Mouse (Mus musculus) ZHBTc4 (cell line): ENCODE results near the gene Gstt1.
"Not testable (repeated sequence)": the region's sequence is repeated elsewhere in the genome, so short reads cannot be mapped to it uniquely, and the experiment has no call there.

Experiments
- DNase-seq: peaks from one replicate; pipeline ENCODE4 v3.0.0-alpha.2; 2011; ENCODE audit warnings: low read depth, low spot score

Gstt1 gene

DNA sequence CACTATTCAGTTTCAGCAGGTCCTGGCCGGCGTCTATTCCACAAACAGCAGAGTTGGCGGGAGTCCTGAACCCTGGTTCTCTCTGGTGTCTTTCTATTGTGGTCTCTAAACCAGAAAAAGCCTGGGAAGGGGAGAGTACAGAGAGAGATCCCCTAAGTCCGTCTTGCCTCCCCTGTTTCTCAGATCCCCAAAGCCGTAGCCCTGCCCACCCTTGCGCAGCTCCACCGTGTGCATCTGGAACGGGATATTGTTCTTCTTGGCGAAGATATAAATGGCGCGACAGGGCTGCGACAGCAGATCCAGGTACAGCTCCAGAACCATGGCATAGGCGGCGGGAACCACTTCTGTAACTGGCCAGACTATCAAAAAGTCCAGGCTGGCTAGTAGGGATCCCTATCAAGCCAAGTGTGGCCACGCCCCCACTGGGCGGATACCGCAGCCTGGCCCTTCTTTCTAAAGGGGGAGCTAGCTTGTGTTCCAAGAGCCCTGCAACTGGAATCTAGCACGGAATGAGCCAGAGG lies at the start of gene Gstt1:
TSS of gene Gstt1 (minus strand) at position 409 of the 521 bp plus-strand sequence.
- DNase-seq = peak; percentile 36

DNA sequence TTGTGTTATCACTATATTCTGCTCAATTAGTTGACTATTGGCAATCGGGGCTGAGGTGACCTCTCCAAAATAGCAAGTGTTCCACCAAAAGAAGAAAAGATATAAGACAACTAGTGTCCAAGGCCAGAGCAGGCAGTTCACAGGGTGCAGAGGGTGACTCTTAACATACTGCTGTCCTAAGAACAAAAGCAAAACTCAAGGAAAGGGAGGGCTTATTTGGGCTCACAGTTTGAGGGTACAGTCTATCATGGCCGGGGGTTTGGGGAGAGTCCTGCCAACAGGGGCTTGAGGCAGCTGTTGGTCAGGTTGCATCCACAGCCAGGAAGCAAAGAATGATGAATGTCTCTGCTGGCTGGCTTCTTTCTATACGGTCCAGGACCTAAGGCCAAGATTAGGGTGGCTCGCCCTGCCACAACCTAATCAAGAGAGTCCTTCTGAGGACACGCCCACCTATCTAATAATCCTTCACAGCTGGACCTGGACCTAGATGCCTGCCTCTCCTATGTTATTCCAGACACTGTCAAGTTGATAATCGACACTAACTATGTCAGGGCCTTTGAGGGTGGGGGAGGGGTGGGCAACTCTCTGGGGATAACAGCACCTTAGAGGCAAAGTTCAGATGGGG lies 47.0 kb upstream of the Gstt1 start:
- DNase-seq = no peak

DNA sequence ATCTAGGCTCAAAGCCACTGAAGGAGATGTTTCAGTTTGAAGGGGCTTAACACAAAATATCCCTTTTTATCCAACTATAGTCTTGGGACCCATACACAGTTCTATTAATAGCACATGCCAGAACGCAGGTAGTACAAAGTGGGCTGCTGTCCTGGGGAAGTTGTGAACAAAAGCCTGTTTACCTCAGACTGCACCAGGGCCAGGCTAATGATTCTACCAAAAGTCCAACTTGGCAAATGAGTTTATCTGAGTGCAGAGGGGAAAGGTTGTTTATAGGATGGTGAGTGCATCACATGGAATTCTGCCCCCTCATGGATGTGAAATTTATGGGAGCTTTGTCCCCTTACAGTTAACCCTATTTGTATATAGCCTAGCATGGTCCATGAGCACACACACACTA lies 46.4 kb upstream of the Gstt1 start:
- DNase-seq = no peak

DNA sequence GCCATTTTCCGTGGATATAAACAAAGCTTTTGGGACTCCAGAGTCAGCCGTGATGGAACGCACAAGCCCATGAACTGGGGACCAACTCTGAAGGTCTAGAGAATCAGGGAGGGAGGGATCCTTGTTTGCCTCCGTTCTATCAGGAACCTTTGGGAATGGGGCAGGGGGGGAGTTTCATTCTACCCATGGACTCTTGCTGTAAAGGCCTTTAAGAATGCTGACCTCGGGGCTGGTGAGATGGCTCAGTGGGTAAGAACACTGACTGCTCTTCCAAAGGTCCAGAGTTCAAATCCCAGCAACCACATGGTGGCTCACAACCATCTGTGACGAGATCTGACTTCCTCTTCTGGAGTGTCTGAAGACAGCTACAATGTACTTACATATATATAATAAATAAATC lies 45.5 kb upstream of the Gstt1 start:
- not testable (repeated sequence) for DNase-seq

DNA sequence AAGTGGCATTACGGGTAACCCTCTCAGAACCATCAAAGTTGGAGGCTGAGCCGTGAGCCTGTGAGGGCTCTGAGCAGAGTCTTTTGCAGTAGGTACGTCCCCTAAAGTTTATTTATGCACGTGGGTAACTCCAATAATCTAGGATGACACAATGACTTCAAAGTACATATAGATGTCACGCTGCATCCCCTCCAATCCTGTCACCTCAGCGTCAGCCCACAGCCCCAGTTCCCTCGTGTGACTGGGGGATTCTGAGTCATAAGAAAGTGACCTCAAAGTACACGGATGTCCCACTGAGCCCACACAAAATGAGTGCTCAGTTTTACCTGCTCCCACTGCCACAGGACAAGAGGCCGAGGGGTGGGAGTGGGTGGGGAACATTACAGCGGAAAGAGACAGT lies 40.7 kb upstream of the Gstt1 start:
- DNase-seq = no peak

DNA sequence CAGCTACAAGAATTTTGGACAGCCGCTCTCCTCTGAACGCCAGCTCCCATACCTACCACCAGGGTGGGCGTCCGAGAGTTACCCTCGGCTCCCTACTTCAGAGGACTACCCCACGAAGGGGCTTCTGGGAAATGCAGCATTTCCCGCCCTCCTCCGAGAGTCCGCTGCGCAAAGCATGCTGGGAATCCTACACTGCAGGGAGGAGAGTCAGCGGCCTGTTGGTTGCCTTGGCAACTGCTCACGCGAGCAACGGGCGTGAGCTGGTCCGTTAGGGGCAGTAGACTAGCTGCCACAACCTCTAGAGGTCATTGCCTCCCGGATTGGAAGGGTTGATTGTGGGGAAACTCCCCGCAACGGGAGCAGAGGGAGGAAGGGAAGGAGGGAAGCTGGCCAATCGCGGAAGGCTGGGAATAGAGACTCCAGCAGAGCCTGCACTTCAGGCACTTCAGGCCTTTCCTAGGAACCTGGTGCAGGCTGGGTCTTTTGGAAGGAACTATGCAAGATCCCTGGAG lies 38.9 kb upstream of the Gstt1 start, which contains the start of gene Gstt2:
TSS of gene Gstt2 (minus strand) at position 177 of the 512 bp plus-strand sequence.
- peak; percentile 100 for DNase-seq

DNA sequence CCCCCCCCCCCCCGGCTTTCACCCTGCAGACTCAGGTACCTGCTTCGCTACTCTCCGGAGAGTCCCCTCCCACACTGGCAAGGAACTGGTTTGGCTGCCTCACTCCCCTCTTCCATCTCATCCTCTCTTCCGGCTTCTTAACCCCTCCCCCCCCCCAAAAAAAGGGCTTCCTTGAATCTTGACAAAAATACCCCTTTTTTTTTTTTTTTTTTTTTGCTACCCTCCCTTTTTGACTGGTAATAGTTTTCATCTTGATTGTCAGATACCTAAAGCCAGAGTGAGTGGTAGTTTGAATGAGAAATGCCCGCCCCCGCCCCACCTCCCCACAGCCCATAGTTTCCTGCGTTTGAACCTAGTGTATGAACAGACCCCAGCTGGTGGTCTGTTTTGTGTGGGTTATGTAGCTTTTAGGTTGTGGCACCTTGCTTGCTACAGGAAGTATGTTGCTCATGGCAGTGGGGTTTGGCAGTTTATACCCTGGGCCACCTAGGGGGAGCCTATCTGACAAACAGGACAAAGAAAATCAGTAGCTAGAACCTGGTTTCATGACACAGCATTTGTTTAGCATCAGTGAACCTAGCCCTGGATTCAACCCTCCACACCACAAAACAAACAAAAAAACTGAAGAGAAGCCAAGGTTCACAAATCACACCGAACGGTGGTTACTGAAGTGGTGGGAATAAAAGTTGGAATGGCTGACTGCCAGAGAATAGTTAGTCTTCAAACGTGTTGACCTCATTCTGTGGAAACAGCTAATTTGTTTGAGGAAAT lies 37.6 kb upstream of the Gstt1 start:
- peak; percentile 26 for DNase-seq

DNA sequence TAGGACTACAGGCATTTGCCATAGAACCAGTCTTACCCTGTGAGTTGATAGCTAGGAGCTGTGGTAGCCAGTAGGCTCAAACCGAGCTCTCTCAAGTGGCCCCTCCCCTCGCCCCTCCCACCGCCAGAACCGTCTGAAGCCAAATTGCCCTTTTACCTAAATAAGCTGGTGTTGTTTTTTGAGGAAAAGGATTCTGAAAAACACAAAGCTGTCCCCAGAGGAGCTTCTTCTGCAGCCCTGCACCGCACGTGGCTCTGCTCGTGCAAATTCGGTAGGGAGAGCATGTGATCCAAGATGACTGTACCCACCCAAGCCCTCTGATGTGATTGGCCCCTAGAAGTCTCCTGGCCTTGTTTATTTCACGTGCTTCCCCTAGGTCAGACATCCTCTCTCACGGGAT lies 36.9 kb upstream of the Gstt1 start:
- peak; percentile 84 for DNase-seq

DNA sequence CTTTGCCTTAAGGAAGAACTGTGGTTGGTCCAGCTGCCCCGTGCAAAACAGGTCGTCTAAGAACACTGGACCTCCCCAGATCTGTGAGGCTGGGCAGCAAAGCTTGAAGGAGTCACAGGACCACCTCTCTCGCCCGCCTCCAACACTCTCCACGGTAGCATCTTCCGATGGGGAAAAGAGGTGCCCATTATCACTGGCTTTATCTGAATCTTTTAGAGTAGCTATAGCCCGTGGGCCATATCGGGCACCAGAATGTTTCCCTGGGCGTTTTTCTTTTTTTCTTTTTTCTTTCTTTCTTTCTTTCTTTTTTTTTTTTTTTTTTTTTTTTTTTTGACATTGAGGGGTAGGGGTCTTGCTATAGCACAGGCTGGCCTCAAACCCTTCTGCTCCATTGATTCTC lies 36.3 kb upstream of the Gstt1 start:
- DNase-seq = no peak

DNA sequence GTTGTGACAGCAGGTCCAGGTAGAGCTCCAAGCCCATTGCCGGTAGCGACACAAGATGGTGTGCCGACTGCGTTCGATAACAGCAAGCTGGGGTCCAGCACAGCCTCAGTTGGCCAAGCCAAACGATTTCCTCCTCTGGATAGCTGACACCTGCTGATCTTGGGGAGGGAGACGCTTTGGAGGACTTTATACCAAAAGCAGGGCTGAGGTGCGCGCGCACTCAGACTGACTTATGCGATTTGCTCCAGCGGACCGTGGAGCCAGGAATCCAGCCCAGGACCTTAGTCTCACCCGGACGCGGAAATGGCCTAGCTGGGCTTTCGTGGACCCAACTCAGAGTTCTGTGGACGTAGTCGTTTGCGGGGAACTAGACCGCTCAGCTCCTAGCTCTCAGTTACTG lies 35.9 kb upstream of the Gstt1 start:
- DNase-seq = peak; percentile 77

DNA sequence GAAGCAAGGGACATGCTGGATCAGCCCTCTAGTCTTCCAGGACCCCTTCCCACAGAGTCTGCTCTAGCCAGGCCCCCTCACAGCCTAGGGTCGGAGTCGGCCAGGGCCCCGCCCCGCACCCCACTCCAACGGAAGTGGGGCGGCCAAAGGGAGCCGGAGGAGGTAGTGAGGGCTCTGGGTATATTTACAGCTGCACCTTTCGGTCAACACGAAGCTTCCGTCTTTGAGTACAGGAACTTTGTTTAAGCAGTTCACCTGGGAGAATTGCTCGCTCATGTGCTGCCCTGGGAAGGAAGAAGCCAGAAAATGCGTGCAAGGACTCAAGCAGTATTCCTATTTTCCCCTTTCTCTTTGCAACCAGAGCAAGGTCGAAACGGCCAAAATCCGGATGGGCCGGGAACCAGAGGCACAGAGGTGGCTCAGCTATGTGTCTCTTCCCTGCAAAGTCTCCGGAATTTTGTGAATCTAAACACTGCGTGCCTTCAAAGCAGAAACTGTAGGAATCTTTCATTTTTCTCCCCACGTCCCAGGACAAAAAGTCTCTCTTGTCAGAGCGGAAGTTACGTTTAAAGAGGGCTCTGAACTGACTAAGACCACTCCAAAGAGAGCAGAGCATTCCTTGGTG lies 35.2 kb upstream of the Gstt1 start:
- DNase-seq = no peak

DNA sequence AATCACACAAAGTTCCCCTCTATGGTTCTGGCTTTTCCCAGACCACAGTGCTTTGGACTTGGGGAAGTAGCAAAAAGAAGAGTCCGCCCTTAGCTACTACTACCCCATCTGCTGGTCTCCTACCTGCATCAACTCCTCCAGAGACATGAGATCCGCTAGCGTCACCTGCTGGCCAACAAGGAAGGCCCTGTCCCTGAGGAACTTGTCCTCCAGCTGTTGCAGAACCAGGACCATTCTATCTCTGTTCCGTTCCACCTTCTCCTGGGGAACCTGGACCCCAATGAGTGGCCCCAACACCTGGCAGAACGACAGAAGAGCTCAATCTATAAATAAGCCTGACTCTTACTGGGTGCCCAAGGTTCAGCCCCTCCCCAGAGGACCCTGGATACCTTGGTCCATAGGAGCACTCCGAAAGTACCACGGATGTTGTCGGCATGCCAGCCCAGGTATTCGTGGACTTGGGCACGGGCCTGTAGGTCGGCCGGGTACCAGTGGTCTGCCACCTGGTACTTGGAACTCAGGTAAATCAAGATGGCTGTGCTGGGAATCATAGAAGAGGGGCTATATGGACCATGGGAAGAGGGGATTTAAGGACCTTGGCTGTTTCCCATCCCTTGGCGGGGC lies 34.0 kb upstream of the Gstt1 start:
- DNase-seq = peak; percentile 81

DNA sequence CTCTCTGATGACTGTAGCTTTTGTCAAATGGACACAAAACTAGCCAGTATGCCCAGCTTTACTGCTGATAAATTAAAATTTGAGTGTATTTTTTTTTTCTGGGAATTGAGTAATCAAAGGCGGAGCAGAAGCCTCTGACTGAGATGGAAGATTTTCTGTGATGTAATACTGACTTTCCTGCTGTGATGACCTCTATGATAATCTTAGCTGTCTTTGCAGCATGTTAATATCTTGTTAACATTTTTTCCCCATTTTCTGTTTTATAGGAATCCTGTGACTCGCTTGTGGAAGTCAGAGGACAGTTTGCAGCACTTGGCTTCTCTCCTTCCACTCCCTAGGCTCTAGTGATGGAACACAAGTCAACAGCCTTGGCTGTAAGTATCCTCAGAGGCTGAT lies 31.9 kb upstream of the Gstt1 start:
- no peak for DNase-seq

DNA sequence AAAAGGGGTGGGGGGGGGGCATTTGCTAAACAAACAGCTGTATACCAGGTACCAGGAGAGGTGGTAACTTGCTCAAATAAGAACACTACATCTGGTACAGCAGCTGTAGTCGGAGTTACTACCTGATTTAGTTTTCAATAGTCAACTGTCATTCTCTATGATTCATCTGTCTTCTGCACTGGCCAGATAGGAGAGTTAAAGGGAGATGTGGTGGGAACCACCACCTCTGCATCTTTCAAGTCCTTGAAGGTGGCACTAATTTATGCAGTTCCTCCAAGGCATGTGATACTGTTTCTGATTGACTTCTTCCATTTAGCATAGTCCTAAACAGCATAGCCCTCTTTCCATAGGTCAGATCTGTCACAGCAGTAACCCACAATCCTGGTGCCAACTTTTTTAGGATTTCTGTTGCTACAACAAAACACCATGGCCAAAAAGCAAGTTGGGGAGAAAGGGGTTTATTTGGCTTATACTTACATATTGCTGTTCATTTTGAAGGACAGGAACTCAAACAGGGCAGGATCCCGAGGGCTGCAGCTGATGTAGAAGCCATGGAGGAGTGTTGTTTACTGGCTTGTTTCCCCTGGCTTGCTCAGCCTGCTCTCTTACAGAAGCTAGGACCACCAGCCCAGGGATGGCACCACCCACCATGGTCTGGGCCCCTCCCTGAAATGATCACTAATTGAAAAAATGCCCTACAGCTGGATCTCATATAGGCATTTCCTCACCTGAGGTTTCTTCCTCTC lies 31.3 kb upstream of the Gstt1 start:
- DNase-seq = no peak

DNA sequence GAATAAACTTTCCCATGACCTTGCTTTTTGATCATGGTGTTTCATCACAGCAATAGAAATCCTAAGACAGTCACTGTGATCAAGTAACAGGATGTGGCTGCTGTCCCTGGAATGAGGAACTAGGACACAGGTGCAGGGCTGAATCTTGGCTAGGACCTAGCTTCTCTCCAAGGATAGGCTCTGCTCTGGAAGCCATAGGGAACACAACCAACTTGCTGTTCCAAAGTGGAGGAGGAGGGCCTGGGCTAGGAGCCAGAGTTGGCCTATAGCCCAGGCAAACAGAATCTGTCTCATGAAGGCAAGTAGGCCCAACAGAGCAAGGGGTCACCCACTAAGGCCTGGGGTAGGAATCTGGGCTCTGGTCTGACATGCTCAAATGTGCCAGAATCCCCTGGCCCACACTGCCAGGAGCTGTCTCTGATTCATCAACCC lies 30.1 kb upstream of the Gstt1 start:
- DNase-seq = no peak

DNA sequence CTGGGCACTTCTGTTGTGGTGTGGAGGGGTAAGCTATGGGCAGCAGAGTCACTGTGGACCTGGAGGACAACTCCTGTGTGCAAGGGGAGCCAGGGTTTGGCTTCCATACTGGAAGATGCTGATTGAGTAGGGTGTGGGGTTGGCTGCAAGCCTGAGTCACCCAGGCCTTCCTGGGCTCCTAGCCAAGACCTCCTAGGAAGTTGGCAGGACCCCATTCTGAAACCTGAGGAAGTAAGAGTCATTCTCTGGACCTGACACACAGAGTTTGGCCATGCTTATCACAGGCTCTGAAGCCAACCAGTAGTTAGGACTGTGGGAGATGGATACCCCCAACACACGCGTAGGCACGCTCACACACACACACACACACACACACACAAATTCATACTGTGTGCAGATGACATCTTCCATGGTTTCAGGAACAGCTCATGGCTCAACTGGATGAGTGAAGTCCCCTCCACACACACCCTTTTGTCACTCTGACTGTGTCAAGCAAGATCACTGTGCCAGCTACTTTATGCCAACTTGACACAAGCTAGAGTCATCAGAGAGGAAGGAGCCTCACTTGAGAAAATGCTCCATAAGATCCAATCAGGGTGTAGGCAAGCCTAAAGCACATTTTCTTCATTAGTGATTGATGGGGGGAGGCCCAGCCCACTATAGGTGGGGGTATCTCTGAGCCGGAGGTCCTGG lies 29.4 kb upstream of the Gstt1 start:
- DNase-seq = no peak

DNA sequence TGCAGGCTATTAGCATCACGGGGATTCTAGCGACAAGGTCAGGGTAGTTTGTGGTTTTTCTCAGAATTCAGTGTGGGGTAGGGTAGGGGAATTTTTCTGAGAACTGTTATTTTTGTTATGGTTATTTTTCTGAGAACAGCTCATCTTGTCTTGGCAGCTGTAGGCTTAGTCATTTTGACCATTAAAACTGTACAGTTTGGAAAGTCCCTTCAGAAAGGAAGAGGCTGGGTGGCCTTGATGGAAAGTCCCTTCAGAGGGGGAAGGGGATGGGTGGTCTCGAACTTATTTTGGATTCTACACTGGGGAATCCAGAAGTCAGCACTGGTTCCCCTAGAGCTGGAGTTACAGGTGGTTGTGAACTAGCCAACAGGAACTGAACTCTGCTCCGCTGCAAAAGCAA lies 26.1 kb upstream of the Gstt1 start:
- no peak for DNase-seq

DNA sequence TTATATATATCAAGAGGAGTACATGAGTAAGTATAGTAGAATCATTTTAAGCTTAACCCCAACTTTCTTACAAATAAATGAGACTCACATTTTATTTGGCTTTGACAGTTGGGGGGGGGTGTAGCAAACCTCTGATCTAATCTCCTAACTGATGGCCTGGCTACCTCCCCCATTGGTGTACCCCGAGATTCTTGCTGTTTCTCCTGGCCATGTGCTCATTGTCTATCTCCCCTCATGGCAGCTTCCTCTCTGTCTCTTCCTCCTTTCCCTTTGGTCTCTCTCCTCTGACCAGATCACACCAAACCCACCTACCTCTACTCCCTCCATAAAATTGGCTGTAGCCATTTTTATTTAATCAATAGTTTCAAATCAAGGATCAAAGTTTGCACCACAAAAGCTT lies 25.4 kb upstream of the Gstt1 start:
- DNase-seq = no peak

DNA sequence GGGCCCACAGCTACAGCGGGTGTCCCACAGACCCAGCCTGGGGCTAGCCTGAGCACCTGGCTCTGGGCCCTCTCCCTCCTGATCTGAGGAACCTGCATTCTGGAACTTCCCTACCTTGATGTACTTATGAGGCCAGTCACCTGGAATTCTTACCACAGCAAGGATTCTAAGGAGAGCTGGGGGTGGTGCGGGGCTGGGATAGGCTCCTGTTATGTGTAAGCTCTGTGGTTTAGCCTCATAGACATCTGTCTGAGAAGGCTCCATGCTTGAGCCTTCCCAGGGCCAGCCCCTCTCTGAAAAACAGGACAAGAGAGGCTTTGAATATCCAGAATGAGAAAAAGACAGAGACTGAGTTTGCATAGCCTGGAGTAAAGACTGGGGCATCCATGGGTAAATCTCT lies 24.1 kb upstream of the Gstt1 start, which contains the start of gene Gstt4:
TSS of gene Gstt4 (minus strand) at position 101 of the 400 bp plus-strand sequence.
- no peak for DNase-seq

DNA sequence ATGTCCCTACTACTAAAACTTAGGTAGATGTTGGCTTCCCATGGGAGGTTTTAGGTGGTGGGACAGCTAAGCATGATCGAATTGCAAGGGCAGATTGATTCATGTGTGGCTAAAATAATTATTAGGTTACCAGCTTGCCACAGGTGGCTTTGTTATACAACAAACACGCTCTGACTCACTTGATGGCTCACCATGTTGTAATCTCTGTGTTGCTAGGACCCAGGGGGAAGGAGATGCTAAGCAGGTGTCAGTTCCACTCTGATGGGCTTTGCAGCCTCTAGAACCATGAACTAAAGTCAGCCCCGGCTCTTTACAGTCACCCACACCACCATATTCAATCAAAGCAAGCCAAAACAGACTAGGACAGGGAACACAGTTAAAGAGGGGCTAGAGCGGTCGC lies 21.5 kb upstream of the Gstt1 start:
- no peak for DNase-seq
